Mouse (Mus musculus) heart, adult 2 months (tissue): ENCODE data around the gene Cyp27b1. TPM values are rescaled to one million over a fixed set of nuclear protein-coding genes. Genes with fewer than 3 reads are reported as not detected.

ENCODE experiments used
- DNase-seq, 2 experiments: peaks; one replicate each; pipeline ENCODE4 v3.0.0; 2021
- H3K27ac ChIP-seq: fragments of 200-600 bp; 2 replicates; pipeline ENCODE4 v1.8.1; 2022
- H3K27me3 ChIP-seq: fragments of 200-500 bp; 2 replicates; pipeline ENCODE4 v1.6.1; 2012; ENCODE audit warnings: mild to moderate bottlenecking, low read length, inconsistent platforms, mixed read lengths; ENCODE audit not compliant: control insufficient read depth, insufficient read depth
- H3K36me3 ChIP-seq: fragments of 200-500 bp; 2 replicates; pipeline ENCODE4 v1.6.1; 2012; ENCODE audit warnings: low read length, inconsistent platforms; ENCODE audit not compliant: control insufficient read depth, insufficient read depth
- H3K4me1 ChIP-seq: fragments of 200-500 bp; 2 replicates; pipeline ENCODE4 v1.6.1; 2011; ENCODE audit warnings: low read length; ENCODE audit not compliant: control insufficient read depth, insufficient read depth
- H3K4me3 ChIP-seq: fragments of 200-600 bp; 2 replicates; pipeline ENCODE4 v1.8.1; 2022
- H3K79me2 ChIP-seq: fragments of 200-500 bp; replicated peaks from 2 replicates; pipeline ENCODE4 v1.6.1; 2012; ENCODE audit warnings: mild to moderate bottlenecking, inconsistent platforms, low read length, moderate library complexity, mixed read lengths; ENCODE audit not compliant: control insufficient read depth, insufficient read depth
- H3K9ac ChIP-seq: fragments of 200-500 bp; 2 replicates; pipeline ENCODE4 v1.6.1; 2012; ENCODE audit warnings: low read depth, mild to moderate bottlenecking, control low read depth, inconsistent platforms, low read length, mixed read lengths
- CTCF ChIP-seq: fragments of 200-600 bp; IDR thresholded peaks from 2 replicates; pipeline ENCODE4 v1.8.1; 2022; ENCODE audit warnings: antibody characterized with exemption, mild to moderate bottlenecking, moderate library complexity
- EP300 ChIP-seq: fragments of 200-500 bp; IDR thresholded peaks from 2 replicates; pipeline ENCODE4 v1.6.1; 2011; ENCODE audit warnings: low read depth, low read length, control low read depth; ENCODE audit not compliant: insufficient read depth
- POLR2A ChIP-seq: fragments of 200-500 bp; IDR thresholded peaks from 2 replicates; pipeline ENCODE4 v1.6.1; 2011; ENCODE audit warnings: mild to moderate bottlenecking, low read depth, low read length, control low read depth; ENCODE audit not compliant: insufficient read depth
- WGBS: fragments of 180-500 bp; shearing (Covaris S2); methylation state at CpG from one replicate; pipeline ENCODE4 v1.1.7; 2018; 5-methylcytosine and 5-hydroxymethylcytosine counted together
- intact Hi-C: fragments of 180-260 bp; cut with DNase I; formaldehyde crosslinking; loops from one replicate; pipeline ENCODE4 v1.15.1; 2025
- polyA plus RNA-seq: library from polyadenylated mRNA; depleted of rRNA; stranded (reverse); fragments of >200 nt; gene quantifications from 2 replicates; pipeline ENCODE4 v1.2.3, GENCODE M21; 2012
- total RNA-seq, 2 experiments: library from RNA; stranded (reverse); gene quantifications; 2 replicates each; pipeline ENCODE4 v1.2.3; 2021

The Cyp27b1 gene
- total and polyA plus RNA-seq, 3 experiments, result 0.10 to 0.12 TPM; not detected in 1

GRCm38 (mm10) chr10:127075651-127076050 is 27.6 kb downstream of the Cyp27b1 start:
- Histone ChIP-seq H3K79me2 (no peaks in the 10 kb centered on the region), H3K4me1 (no peaks in the 10 kb centered on the region; the same call in 1 of the 2 replicates), H3K27me3 (no peaks in the 10 kb centered on the region; the same call in 1 of the 2 replicates), H3K4me3 (no peak overlapping the region), H3K27ac (no peak overlapping the region), H3K36me3 (no peaks in the 10 kb centered on the region), H3K9ac (no peak overlapping the region)
- WGBS, result 45% methylated on average over 8 of the region's 8 CpGs
- DNase-seq, result peak in 1 of 2 experiments; percentile 28
- TF ChIP-seq EP300 (no peak), POLR2A (no peak), CTCF (no peak)
- intact Hi-C loops, result no loop called here

DNA sequence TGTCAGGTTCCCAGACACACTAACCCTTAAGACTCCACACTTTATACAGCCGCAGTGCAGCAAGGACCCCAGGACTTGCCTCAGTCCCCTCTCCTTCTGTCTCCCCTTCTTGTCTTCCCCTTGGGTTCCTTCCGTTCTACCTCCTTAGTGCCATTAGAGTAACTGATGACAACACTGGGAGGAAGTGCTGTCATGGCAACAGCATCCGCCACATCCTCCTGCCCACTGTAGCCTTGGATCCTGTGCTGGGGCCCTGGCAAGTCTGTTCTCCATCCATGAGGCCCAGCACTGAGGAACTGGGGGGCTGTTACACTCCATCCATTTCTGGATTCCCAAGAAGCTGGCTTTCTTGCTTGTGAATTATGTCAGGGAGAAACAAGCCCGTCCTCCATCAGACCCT is 28.0 kb downstream of the Cyp27b1 start:
- Histone ChIP-seq H3K79me2 (no peaks in the 10 kb centered on the region), H3K36me3 (no peaks in the 10 kb centered on the region), H3K9ac (no peak overlapping the region), H3K4me3 (no peak overlapping the region), H3K27me3 (no peaks in the 10 kb centered on the region; the same call in 1 of the 2 replicates), H3K27ac (no peak overlapping the region), H3K4me1 (no peaks in the 10 kb centered on the region; the same call in 1 of the 2 replicates)
- intact Hi-C loops, result no loop called here
- DNase-seq, result peak; percentile 25 to 36
- no peak for TF ChIP-seq CTCF
- no peak for TF ChIP-seq EP300
- no peak for TF ChIP-seq POLR2A
- 28% methylated on average over 4 of the region's 4 CpGs for WGBS

DNA sequence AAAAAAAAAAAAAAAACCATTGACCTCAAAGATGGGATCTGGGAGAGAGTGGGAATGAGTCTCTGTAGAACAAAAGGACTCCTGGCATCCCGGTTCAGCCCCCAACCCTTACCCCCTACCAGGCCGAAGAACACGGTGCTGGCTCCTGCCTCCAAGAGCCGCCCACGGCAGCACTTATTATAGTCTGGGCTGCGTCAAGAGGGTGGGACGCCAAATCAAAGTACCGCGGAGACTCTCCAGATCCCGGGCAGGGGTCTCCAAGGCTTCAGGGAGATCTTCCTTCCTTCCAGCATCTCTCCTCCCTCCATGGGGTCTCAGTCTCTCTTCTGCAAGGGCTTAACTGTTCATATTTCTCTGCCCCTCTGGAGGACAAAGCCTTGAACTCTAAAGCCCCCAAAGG is 29.5 kb downstream of the Cyp27b1 start:
- Histone ChIP-seq H3K4me3 (no peak overlapping the region), H3K27ac (no peak overlapping the region), H3K79me2 (no peaks in the 10 kb centered on the region), H3K36me3 (no peaks in the 10 kb centered on the region), H3K9ac (no peak overlapping the region), H3K27me3 (no peaks in the 10 kb centered on the region; the same call in 1 of the 2 replicates), H3K4me1 (no peaks in the 10 kb centered on the region)
- no peak for DNase-seq
- WGBS, result 25% methylated on average over 10 of the region's 10 CpGs
- TF ChIP-seq EP300 (no peak), CTCF (no peak), POLR2A (no peak)
- intact Hi-C loops, result no loop called here

- Histone ChIP-seq H3K4me1 (no peaks in the 10 kb centered on the region), H3K4me3 (peak overlapping the region; percentile 53), H3K79me2 (no peaks in the 10 kb centered on the region), H3K27me3 (no peaks in the 10 kb centered on the region; the same call in 1 of the 2 replicates), H3K27ac (peak overlapping the region; percentile 41; the same call in 1 of the 2 replicates), H3K9ac (0 out of 2 replicates have a peak overlapping the region, but pooled peaks have one; percentile 21), H3K36me3 (no peaks in the 10 kb centered on the region)
- DNase-seq, result peak in 1 of 2 experiments; percentile 23
- intact Hi-C loops, result no loop called here
- TF ChIP-seq POLR2A, result no peak
- TF ChIP-seq EP300, result no peak
- TF ChIP-seq CTCF, result no peak
- WGBS, result 10% methylated on average over 12 of the region's 12 CpGs
Observed at GRCm38 (mm10) chr10:127078001-127078676, 30.1 kb downstream of the Cyp27b1 start.

DNA sequence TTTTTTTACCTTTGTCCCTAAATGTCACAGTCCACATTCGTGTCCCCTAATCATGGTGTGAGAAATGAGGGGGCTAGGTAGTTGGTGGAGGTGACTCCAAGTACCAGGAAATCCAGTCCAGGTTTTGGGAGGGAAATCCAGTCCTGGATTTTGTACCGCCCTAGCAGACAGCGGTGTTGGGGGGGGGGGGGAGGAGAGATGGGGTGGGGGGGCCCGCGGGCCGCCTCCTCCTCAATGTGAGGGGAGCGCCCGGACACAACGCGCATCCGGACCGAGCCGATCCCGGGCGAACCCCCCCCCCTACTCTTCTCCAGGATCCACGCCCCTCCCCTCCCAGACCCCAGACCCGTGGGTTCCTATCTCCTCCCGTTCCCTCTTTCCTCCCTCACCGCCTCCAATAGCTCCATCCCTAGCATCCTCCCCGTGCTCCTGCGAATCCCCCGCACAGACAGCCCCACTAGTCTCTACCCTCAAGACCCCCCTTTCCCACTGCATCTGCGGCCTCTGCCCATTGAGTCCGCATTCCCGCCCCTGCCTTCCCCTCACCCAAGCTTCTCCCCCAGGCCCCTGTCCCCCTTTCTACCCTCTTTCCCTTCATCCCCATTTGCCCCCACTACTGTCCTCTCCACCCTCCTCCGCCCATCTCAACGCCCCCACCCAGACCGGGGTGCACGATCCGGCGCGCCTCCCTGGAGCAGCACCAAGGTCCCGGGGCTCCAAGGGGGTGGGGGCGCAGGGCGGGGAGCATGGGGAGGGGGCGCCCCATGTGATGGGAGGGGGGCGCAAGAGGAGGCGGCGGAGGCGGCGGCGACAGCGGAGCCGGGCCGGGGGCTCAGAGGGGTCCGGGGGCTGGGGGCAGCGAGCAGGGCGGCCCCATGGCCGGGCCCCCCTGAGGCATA is 30.9 kb downstream of the Cyp27b1 start:
- Histone ChIP-seq H3K4me1 (no peaks in the 10 kb centered on the region), H3K4me3 (peak overlapping the region; percentile 53), H3K27me3 (no peaks in the 10 kb centered on the region; the same call in 1 of the 2 replicates), H3K27ac (peak overlapping the region; percentile 41; the same call in 1 of the 2 replicates), H3K9ac (peak overlapping the region; percentile 21), H3K79me2 (no peaks in the 10 kb centered on the region), H3K36me3 (no peaks in the 10 kb centered on the region)
- under 1% methylated on average over 37 of the region's 49 CpGs for WGBS
- no peak for TF ChIP-seq EP300
- TF ChIP-seq CTCF, result no peak
- TF ChIP-seq POLR2A, result no peak
- intact Hi-C loops, result no loop called here
- DNase-seq, result peak; percentile 29 to 66
